Mouse (Mus musculus): ENCODE measurements around the gene Snw1. TPM values are rescaled to one million over a fixed set of nuclear protein-coding genes. Genes with fewer than 3 reads are reported as not detected.
"Not testable (repeated sequence)": the region's sequence is repeated elsewhere in the genome, so short reads cannot be mapped to it uniquely, and the experiment has no call there.

Gene Snw1
- 0.99 and 2.7 TPM in 2 replicates for polyA plus RNA-seq (2012; rRNA removed)

- H3K4me1 ChIP-seq (ENCODE audit: control insufficient read depth, insufficient read depth, insufficient read length, low read length) = peaks cover 8% of the 10 kb centered on the region; the same call in 1 of the 2 replicates
- 3% methylated on average over 45 of the region's 45 CpGs for WGBS
- TF ChIP-seq POLR2A (IDR thresholded peaks at IDR 0.05; ENCODE audit: low read depth, low read length) = peak; percentile 80
- TF ChIP-seq CTCF (IDR thresholded peaks at IDR 0.05; ENCODE audit: extremely low read depth, insufficient read length, insufficient replicate concordance, low read depth, low read length) = no peak
- H3K27ac ChIP-seq (ENCODE audit: insufficient read depth, low read depth, low read length) = peak within 1 kb of the TSS; percentile 67
- H3K4me3 ChIP-seq (ENCODE audit: low read depth, low read length) = peak within 1 kb of the TSS; percentile 94
- peaks cover 9% of the 10 kb centered on the region for H3K36me3 ChIP-seq (ENCODE audit: control insufficient read depth, insufficient read depth, low read length)
- no peaks in the 10 kb centered on the region for H3K27me3 ChIP-seq (ENCODE audit: control insufficient read depth, insufficient read depth, low read length)
These were observed at the start of gene Snw1 for GRCm38 (mm10) chr12:87471964-87472786. Gene Snw1 (minus strand): TSS chr12:87472274.

- H3K27me3 ChIP-seq (ENCODE audit: control insufficient read depth, insufficient read depth, low read length); H3K4me3 ChIP-seq (ENCODE audit: low read depth, low read length); H3K4me1 ChIP-seq (ENCODE audit: control insufficient read depth, insufficient read depth, insufficient read length, low read length); H3K36me3 ChIP-seq (ENCODE audit: control insufficient read depth, insufficient read depth, low read length); H3K27ac ChIP-seq (ENCODE audit: insufficient read depth, low read depth, low read length): not testable (repeated sequence)
- WGBS = 49% methylated on average over 3 of the region's 3 CpGs
These were observed 47.5 kb upstream of the Snw1 start for GRCm38 (mm10) chr12:87519616-87520015.

- 78% methylated on average over 4 of the region's 4 CpGs for WGBS
- H3K36me3 ChIP-seq (ENCODE audit: control insufficient read depth, insufficient read depth, low read length); H3K4me1 ChIP-seq (ENCODE audit: control insufficient read depth, insufficient read depth, insufficient read length, low read length); H3K27me3 ChIP-seq (ENCODE audit: control insufficient read depth, insufficient read depth, low read length); H3K27ac ChIP-seq (ENCODE audit: insufficient read depth, low read depth, low read length); H3K4me3 ChIP-seq (ENCODE audit: low read depth, low read length): not testable (repeated sequence)
These were observed 41.9 kb upstream of the Snw1 start, which contains the start of gene Gm8300 for GRCm38 (mm10) chr12:87514016-87514415. Gene Gm8300 (plus strand): TSS chr12:87514316.

GRCm38 (mm10) chr12:87494421-87494820 lies 22.3 kb upstream of the Snw1 start, which contains the start of gene Gm5788:
Gene Gm5788 (plus strand): TSS chr12:87494721.
- not testable (repeated sequence) for H3K27ac ChIP-seq (ENCODE audit: insufficient read depth, low read depth, low read length); H3K4me3 ChIP-seq (ENCODE audit: low read depth, low read length); H3K4me1 ChIP-seq (ENCODE audit: control insufficient read depth, insufficient read depth, insufficient read length, low read length); H3K36me3 ChIP-seq (ENCODE audit: control insufficient read depth, insufficient read depth, low read length); H3K27me3 ChIP-seq (ENCODE audit: control insufficient read depth, insufficient read depth, low read length)
- 89% methylated on average over 3 of the region's 3 CpGs for WGBS

GRCm38 (mm10) chr12:87488683-87489082 lies 16.6 kb upstream of the Snw1 start:
- not testable (repeated sequence) for H3K27ac ChIP-seq (ENCODE audit: insufficient read depth, low read depth, low read length); H3K4me3 ChIP-seq (ENCODE audit: low read depth, low read length); H3K27me3 ChIP-seq (ENCODE audit: control insufficient read depth, insufficient read depth, low read length); H3K36me3 ChIP-seq (ENCODE audit: control insufficient read depth, insufficient read depth, low read length); H3K4me1 ChIP-seq (ENCODE audit: control insufficient read depth, insufficient read depth, insufficient read length, low read length)
- 38% methylated on average over 2 of the region's 2 CpGs for WGBS

- H3K27me3 ChIP-seq (ENCODE audit: control insufficient read depth, insufficient read depth, low read length); H3K4me1 ChIP-seq (ENCODE audit: control insufficient read depth, insufficient read depth, insufficient read length, low read length); H3K27ac ChIP-seq (ENCODE audit: insufficient read depth, low read depth, low read length); H3K36me3 ChIP-seq (ENCODE audit: control insufficient read depth, insufficient read depth, low read length); H3K4me3 ChIP-seq (ENCODE audit: low read depth, low read length): not testable (repeated sequence)
- 79% methylated on average over 5 of the region's 5 CpGs for WGBS
These were observed 10.4 kb upstream of the Snw1 start for GRCm38 (mm10) chr12:87482482-87482881.

- Histone ChIP-seq H3K4me1 (ENCODE audit: control insufficient read depth, insufficient read depth, insufficient read length, low read length) (peaks cover 8% of the 10 kb centered on the region; the same call in 1 of the 2 replicates), H3K36me3 (ENCODE audit: control insufficient read depth, insufficient read depth, low read length) (no peaks in the 10 kb centered on the region), H3K27ac (ENCODE audit: insufficient read depth, low read depth, low read length) (no peak overlapping the region), H3K4me3 (ENCODE audit: low read depth, low read length) (no peak overlapping the region), H3K27me3 (ENCODE audit: control insufficient read depth, insufficient read depth, low read length) (no peaks in the 10 kb centered on the region)
- TF ChIP-seq POLR2A (IDR thresholded peaks at IDR 0.05; ENCODE audit: low read depth, low read length) (no peak), CTCF (IDR thresholded peaks at IDR 0.05; ENCODE audit: extremely low read depth, insufficient read length, insufficient replicate concordance, low read depth, low read length) (no peak)
- 80% methylated on average over 3 of the region's 3 CpGs for WGBS
These were observed 2.7 kb upstream of the Snw1 start for GRCm38 (mm10) chr12:87474756-87475155.

GRCm38 (mm10) chr12:87471421-87471963 lies 582 bp downstream of the Snw1 start:
- Histone ChIP-seq H3K4me1 (ENCODE audit: control insufficient read depth, insufficient read depth, insufficient read length, low read length) (peaks cover 8% of the 10 kb centered on the region; the same call in 1 of the 2 replicates), H3K27ac (ENCODE audit: insufficient read depth, low read depth, low read length) (peak overlapping the region; percentile 67), H3K4me3 (ENCODE audit: low read depth, low read length) (peak overlapping the region; percentile 94), H3K36me3 (ENCODE audit: control insufficient read depth, insufficient read depth, low read length) (peaks cover 15% of the 10 kb centered on the region), H3K27me3 (ENCODE audit: control insufficient read depth, insufficient read depth, low read length) (no peaks in the 10 kb centered on the region)
- no peak for TF ChIP-seq CTCF (IDR thresholded peaks at IDR 0.05; ENCODE audit: extremely low read depth, insufficient read length, insufficient replicate concordance, low read depth, low read length)
- TF ChIP-seq POLR2A (IDR thresholded peaks at IDR 0.05; ENCODE audit: low read depth, low read length) = no peak
- WGBS = under 1% methylated on average over 19 of the region's 19 CpGs

Data from small intestine, adult 2 months (tissue).